Mouse (Mus musculus): ENCODE measurements around the gene H2al1k.
"Not testable (repeated sequence)": the region's sequence is repeated elsewhere in the genome, so short reads cannot be mapped to it uniquely, and the experiment has no call there.

H2al1k gene

GRCm38 (mm10) chrX:9350327-9350726, at the start of gene H2al1k:
Gene H2al1k (plus strand): TSS chrX:9350627.
- DNase-seq (ENCODE audit: low read depth, low spot score): not testable (repeated sequence)

DNA sequence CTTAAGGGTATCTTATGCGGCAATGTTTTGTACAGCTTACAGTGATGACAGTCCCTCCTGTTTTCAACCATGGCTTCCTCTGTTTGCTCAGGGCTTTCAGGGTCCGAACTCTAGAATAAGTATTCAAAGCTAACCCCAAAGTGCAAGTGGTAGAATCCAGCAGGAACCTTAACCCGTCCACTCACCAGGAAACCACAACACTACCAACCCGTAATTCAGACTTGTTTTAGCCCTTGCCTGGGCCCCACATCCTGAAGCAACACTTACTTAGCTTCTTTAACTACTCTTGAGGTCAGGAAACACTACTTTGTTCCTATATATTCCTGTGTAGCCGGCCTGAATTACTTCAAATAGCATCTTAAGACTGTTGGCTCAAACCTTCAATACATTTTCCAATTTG, 47.6 kb upstream of the H2al1k start:
- DNase-seq (ENCODE audit: low read depth, low spot score): no peak

DNA sequence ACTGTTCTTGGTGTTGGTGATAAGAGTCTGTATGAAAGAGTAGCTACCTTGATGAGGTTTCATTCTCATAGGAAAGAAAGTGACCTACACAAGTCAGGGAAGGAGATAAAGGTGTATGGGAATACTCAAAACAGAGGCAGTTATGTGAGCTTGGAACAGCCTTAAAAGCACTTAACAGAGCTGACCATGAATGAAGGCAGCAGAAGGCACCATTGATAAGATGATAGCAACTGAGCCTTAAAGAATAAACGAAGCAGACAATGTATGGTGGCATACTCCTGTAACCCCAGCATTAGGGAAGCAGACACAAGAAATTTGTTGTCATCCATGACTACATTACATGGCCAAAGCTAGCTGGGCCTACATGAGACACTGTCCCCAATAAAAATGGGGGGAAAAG, 47.0 kb upstream of the H2al1k start:
- DNase-seq (ENCODE audit: low read depth, low spot score): no peak

DNA sequence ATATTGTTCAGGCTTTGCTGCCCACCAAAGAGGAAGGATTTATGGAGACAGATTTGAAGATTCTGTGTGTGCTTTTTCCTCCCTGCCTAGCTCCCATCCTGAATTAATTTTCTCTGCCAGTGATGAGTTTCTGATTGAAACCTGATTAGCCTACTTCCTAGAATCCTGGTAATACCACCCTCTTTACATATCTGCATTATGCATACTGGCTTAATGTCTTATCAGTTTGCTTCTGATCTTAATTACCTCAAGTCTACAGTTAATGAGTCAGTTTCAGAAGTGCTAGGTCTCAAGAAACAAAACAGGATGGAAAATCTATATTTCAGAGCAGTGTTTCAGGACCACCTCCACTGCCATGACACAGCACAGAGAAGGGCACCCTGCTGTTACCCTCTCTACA, 34.0 kb upstream of the H2al1k start:
- DNase-seq (ENCODE audit: low read depth, low spot score): not testable (repeated sequence)

- DNase-seq (ENCODE audit: low read depth, low spot score): not testable (repeated sequence)
Observed at GRCm38 (mm10) chrX:9327954-9328353, 22.5 kb upstream of the H2al1k start.

DNA sequence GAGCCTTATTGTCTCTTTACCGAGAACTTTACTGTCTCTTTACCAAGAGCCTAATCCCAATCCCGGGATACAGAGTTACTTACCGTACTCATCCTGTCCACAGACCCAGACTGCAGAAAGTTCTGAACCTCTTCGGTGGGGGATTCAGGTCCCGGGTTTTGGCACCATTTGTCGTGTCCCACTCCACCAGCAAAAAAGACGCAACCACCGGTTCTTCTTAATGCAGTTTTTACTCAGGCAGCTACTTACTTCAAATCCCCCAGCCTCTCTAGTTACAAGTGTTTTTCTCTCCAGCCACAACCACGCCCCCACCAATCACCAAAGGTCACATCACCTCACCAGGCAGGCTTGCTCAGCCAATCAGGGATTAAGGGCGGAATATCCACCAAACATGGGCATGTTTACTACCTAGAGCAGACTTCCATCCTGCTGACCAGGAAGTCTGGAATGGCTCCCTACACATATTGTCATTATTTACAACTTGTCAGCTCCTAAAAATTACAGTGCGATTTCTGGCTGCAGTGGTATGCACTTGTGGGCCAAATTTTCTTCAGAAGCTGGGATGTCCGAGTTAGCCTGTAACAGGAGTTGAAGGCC, 18.0 kb upstream of the H2al1k start:
- DNase-seq (ENCODE audit: low read depth, low spot score): not testable (repeated sequence)

DNA sequence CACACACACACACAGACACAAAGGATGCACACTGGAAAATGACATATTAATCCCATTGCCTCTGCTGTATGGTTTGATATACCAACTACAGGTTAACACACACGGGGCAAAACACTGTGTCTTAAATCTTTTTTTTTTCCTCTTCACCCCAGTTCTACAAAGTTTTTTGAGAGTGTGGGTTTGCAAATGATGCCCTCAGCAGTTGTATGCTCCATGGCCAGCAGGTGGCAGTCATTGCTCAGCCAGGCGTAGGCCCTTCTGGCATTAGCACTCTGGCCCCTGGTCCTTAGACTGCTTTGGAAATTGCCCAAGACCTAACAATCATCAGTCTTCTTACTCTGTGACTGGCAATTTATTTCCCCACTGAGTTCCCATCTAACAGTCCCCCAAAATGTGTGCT, 17.4 kb upstream of the H2al1k start:
- not testable (repeated sequence) for DNase-seq (ENCODE audit: low read depth, low spot score)

- DNase-seq (ENCODE audit: low read depth, low spot score): not testable (repeated sequence)
Observed at GRCm38 (mm10) chrX:9334996-9335395, 15.4 kb upstream of the H2al1k start.

GRCm38 (mm10) chrX:9374012-9374411, 23.6 kb downstream of the H2al1k start:
- DNase-seq (ENCODE audit: low read depth, low spot score): not testable (repeated sequence)

- not testable (repeated sequence) for DNase-seq (ENCODE audit: low read depth, low spot score)
Observed at GRCm38 (mm10) chrX:9375927-9376326, 25.5 kb downstream of the H2al1k start.

Measured in c-Kit-negative CD71-positive TER-119-positive erythroid progenitor cells, embryonic 14.5 days (primary cell).